Mouse (Mus musculus) embryo, embryonic 9.5 days (tissue): ENCODE measurements around the gene Pitx1.
A peak's percentile ranks its signal among the peaks of the same experiment; 100 is the strongest.

Experiments
- DNase-seq: peaks from one replicate; pipeline ENCODE4 v3.0.0-alpha.2; 2017; ENCODE audit errors: extremely low spot score

Pitx1 gene

DNA sequence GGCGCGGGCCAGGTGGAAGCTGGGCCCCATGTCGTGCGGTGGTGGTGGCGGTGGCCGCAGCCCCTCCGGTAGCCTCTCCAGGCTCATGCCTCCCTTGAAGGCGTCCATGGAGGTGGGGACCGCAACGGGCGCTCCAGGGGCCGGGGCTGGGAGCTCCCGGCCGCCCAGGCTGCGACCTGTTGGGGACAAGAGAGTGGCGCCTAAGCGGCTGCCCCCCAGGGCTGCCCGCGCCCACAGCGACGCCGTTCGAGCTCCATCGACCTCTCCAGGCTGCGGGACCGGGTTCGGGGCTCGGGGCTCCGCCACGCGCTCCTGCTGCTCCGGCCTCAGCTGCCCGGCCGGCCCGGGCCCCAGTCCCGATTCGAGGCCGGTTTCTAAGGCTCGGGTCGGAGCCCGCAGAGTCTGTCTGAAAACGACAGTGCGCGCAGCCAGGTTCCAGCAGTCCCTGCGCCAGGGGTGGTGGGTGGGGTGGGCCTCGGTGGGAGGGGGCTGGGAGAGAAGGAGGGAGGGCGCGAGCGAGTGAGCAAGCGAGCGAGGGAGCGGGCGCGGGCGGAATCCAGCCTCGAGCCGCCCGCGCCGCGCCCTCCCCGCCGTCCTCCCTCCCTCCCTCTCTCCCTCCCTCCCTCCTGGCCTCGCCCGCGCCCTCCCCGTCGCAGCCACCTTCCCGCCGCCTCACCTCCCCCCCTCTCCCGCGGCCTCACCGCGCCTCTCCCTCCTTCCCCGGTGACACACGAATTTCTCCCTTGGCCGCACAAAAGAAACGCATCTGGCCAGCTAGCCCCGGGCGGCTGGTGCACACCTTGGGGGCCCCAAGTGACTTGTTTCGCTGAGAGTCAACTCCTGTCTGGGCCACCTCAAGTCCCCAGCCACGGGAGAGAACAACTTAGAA, 4.9 kb downstream of the Pitx1 start:
- DNase-seq, result no peak

DNA sequence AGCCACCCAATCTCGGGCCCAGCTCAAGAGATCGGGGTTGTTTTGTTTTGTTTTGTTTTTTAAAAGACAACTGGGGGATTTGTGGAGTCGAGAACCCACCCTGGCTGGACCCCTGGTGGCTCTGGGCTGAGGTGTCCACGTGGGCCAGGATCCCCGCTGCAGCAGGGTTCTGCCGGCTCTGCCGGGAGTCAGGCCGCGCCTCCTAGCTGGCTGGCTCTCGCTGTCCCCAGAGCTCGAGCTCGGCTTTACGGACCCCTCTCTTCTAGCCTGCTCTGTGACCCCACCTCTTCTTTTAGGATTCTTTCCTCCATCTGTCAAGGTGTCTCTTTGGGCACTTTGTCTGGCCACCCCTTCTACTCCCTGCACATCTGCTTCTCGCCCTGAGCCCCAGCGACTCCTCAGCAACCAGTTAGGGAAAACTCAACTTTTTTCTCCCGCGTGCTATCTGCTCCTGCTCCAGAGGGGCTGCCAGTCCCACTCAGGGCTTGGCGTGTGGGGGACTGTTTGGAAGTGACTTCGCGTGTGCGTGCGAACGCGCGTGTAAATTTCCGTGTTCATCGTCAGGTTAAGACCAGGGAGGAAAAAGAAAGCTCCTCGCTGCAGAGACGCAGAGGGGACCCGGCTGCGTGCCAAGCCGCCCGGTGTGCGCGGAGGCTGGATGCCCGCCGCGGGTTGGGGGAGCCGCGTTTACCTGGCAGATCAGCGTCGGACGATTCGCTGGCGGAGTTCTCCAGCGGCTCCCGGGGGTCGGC, 5.7 kb downstream of the Pitx1 start:
- DNase-seq, result peak; percentile 72

DNA sequence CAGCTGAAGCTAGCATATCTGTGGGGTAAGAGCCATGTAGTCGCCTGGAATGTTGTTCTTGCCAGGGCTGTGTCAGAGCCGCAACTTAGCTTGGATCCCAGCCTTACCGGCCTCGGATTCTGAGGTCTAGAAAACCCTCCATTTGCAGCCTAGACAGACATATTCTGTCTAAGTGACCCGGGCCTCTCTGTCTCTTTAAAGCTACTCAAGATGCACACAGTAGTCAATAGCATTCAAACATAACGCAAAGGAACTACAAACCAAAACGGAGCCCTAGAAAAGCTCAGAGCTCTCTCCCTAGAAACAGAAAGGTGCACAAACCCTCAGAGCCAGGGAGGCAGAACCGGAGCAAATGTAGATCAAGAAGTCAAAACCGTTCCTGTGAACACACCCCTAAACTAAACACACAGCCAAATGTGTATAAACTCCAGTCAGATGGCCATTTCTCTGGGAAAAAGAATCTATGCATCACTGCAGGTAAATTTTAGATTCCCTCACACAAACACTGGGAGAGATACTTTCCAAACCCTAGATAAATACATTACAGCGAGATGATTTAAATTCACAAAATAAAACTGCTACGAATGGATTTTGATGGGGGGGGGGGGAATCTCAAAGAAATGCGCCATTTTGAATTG, 6.9 kb downstream of the Pitx1 start:
- DNase-seq, result no peak

GRCm38 (mm10) chr13:55828141-55829017, 7.6 kb downstream of the Pitx1 start:
- no peak for DNase-seq

DNA sequence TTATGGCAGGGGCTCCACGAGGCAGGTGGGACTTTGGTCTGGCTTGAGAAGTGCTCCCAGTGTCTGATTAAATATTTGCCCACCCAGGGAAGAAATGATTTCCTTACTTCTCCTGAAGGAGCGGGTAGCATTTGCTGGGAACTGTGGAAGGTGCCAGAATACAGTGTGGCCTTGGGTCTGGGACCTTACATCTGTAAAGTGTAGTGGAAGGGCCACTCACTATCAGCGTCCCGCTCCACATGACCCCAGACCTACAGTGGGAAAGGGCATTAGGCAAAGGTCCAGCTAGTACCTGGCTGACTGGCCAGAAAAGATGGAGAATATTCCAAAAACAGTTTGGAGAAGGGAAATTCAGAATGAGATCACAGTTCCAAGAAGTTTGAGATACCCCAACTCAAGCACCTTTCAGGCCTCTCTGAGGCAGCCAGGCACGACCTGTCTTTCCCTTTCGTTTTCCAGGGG, 8.3 kb downstream of the Pitx1 start:
- DNase-seq, result no peak

- DNase-seq, result no peak
These were observed 9.0 kb downstream of the Pitx1 start for GRCm38 (mm10) chr13:55826796-55827678.

GRCm38 (mm10) chr13:55826008-55826671, 9.9 kb downstream of the Pitx1 start:
- no peak for DNase-seq

DNA sequence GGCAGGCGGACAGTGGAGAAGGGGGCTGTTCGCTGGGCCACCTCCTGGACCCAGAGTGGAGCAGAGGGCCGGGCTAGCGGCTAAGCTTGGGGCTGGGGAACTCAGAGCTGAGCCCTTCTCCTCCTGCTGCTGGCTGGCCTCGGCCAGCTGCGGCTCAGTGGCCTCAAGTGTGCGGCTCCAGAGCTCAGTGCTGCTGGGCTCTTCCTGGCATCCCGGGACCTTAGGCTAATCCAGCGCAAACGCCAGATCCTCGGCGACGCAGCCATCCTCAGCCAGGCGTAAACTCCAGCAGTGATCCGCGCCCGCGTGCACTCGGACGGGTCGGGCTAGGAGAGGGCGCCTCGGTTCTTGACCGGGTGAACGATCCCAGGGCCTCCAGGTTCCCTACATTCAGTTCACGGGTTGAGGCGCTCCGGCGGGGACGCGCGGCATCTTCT, 10.7 kb downstream of the Pitx1 start:
- no peak for DNase-seq

DNA sequence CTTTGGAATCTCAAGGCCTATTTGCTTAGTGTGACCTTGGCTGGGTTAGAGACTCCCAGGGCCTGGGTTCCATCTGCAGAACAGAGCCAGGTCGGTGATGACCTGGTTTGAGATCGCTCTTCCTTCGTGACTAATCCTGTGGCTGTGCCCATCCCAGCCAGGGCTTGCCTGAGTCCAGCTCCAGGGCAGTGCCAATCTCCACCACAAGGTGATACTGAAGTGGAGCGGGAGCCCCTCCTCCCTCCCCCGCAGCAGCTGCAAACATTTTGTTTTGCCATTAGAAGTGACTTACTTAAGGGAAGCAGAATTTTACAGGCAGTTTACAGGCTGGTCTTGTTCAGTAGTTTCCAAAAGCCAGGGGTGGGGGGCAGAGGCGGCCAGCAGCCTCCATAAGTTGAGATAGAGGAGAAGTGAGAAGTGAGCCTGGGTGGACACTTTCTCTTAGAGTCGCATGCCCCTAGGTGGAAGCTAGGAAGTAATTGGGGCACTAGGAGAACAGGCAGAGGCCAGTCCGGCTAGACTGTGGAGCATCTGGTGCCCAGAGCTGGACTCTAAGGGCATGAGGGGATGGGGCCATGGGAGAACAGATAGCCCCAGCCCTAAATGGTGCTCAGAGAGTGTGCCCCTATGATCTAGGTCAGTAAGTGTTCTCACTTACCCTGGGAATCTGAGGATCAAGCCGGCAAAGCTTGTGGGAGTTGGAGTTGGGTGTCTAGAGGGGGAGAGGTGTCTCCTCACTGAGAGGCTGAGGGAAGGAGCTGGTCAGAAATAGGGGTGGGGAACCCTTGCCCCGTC, 11.6 kb downstream of the Pitx1 start:
- no peak for DNase-seq

GRCm38 (mm10) chr13:55822499-55822898, 13.5 kb downstream of the Pitx1 start:
- no peak for DNase-seq

DNA sequence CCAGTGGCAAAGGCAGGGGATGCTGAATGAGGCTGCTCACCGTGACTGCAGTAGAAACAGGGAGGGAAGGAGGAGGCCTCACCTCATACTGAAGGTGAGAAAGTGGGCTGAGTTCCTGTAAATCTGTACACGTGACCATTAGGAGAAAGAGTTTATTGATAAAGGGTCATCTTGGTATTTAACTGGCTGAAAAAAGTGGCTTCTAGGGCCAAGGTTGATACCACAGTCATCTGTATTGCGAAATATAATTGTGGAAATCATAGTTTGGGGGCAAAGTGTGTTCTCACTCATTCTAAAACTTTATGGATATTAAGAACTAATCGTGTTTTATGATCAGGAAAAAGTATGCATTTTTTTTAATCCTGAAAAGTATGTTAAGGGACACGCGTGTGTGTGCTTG, 21.2 kb downstream of the Pitx1 start:
- DNase-seq, result no peak

DNA sequence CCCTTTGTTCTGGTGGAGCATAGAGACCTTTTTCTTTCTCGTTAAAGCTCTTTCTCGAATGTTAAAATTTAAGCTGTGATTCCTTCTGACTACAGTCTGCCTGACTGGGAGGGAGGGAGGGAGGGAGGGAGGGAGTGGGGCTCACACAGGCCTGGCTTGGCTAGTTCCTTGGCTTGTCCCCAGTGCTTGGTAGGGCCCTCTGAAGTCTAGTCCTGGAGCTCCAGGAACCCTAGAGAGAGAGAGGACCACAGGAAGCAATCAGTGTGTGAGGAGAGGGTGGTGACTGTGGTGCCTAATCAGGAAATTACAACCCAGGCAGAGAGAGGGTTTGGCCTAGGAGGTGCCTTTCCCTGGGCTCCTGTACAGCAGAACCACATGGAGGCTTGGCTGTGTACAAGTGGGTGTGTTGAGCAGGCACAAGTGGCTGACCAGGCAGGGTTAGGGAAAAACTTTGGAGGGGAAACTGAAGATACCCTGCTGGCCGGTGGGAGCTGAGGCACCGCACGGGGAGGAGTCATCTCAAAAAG, 22.4 kb downstream of the Pitx1 start:
- no peak for DNase-seq

GRCm38 (mm10) chr13:55810947-55811346, 25.0 kb downstream of the Pitx1 start:
- DNase-seq, result no peak

GRCm38 (mm10) chr13:55809707-55810106, 26.3 kb downstream of the Pitx1 start:
- DNase-seq, result no peak

GRCm38 (mm10) chr13:55809041-55809623, 26.9 kb downstream of the Pitx1 start:
- no peak for DNase-seq

- DNase-seq, result no peak
These were observed 32.0 kb downstream of the Pitx1 start for GRCm38 (mm10) chr13:55803973-55804372.

DNA sequence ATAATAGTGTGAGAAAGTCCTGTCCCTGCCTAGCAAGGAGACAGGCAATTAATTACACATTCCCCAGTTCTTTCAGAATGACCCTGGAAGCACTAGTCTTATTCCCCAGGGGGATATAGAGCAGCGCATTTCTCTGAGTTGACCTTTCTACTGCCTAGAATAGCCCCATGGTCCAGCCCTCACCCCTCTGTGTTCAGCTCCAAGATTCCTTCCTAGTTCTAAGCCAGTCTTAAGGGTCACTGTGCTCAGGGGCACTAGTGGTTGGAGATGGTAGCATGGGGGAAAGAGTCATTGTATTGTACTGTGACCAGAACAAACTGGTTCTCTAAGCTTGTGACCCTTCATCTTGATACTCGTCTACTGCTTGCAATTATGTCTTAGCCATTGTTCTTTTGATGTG, 34.7 kb downstream of the Pitx1 start:
- DNase-seq, result no peak

- DNase-seq, result no peak
These were observed 49.9 kb downstream of the Pitx1 start for GRCm38 (mm10) chr13:55786120-55786519.
